8 mouse cellular contexts compared by ENCODE assay signal in the genomic region with DNA sequence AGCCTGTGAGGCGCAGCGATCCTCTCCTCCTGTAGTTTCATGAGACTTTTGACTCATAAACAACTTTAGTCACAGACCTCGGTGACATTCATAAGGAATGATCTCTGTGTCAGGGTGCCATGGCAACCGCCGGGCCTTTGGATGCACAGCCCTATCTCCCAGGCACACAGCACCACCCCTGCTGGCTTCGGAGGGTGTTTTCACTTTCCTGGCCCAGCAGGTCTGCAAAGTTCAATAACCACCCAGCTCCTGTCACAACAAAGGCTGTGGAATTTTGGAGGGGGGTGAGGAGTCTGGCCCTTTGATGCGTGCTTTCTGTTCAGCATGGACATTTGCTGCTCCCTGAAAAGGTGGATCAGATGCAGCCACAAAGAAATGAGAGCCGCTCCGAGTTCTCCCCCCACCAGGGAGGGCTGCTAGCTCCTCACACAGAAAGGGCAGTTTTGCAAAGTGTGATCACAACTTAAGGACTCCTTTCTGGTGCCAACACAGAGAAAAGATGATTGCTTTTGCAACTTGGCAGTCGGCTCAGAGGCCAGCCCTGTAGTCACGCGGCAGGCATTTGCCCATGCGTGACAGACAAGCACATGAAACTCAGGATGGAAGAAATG.
DNase-seq lines count a peak whose midpoint lies in the region; ATAC-seq lines count a peak whose summit lies in the region.

No protein-coding gene starts in this region.

- H3K4me1 ChIP-seq in forebrain, embryonic 10.5 days = peaks cover 29% of the 10 kb centered on the region
- peaks cover 9% of the 10 kb centered on the region; the same call in 1 of the 2 replicates for H3K4me1 ChIP-seq in kidney, embryonic 15.5 days
- peaks cover 41% of the 10 kb centered on the region for H3K4me1 ChIP-seq in midbrain, embryonic 10.5 days

- H3K4me2 ChIP-seq in kidney, embryonic 15.5 days = no peak overlapping the region

- peaks cover 20% of the 10 kb centered on the region for H3K27me3 ChIP-seq in forebrain, embryonic 10.5 days (ENCODE audit: poor library complexity, severe bottlenecking)
- H3K27me3 ChIP-seq in kidney, embryonic 15.5 days = no peaks in the 10 kb centered on the region
- H3K27me3 ChIP-seq in midbrain, embryonic 10.5 days (ENCODE audit: low read depth, poor library complexity, severe bottlenecking) = peaks cover 5% of the 10 kb centered on the region; the same call in 1 of the 2 replicates

- no peaks in the 10 kb centered on the region for H3K9me3 ChIP-seq in forebrain, embryonic 10.5 days
- no peaks in the 10 kb centered on the region for H3K9me3 ChIP-seq in kidney, embryonic 15.5 days (replicated peaks)
- no peaks in the 10 kb centered on the region for H3K9me3 ChIP-seq in midbrain, embryonic 10.5 days (replicated peaks)

- DNase-seq in lung, postnatal 10 days = peak; percentile 32
- DNase-seq in lung, adult 18-20 months = no peak
- peak; percentile 76 for DNase-seq in forebrain, embryonic 10.5 days (ENCODE audit: extremely low spot score, low spot score)
- DNase-seq in midbrain, embryonic 10.5 days (ENCODE audit: low spot score) = peak; percentile 88
- no peak for DNase-seq in urinary bladder, postnatal 36 days (ENCODE audit: low spot score in 2 of 2)
- DNase-seq in heart, postnatal 10 days = no peak
- DNase-seq in heart, adult 9 months (ENCODE audit: low spot score in 2 of 2) = no peak

- 10% methylated on average over 13 of the region's 13 CpGs for WGBS in forebrain, embryonic 10.5 days
- 23% methylated on average over 13 of the region's 13 CpGs for WGBS in kidney, embryonic 15.5 days
- WGBS in midbrain, embryonic 10.5 days = 4% methylated on average over 13 of the region's 13 CpGs

- no peaks in the 10 kb centered on the region for H3K36me3 ChIP-seq in forebrain, embryonic 10.5 days (replicated peaks)
- H3K36me3 ChIP-seq in kidney, embryonic 15.5 days = peaks cover 25% of the 10 kb centered on the region
- no peaks in the 10 kb centered on the region for H3K36me3 ChIP-seq in midbrain, embryonic 10.5 days

- peak overlapping the region; percentile 37 for H3K4me3 ChIP-seq in forebrain, embryonic 10.5 days
- no peak overlapping the region for H3K4me3 ChIP-seq in kidney, embryonic 15.5 days (replicated peaks)
- H3K4me3 ChIP-seq in midbrain, embryonic 10.5 days = peak overlapping the region; percentile 39

- peak overlapping the region; percentile 83 for H3K27ac ChIP-seq in forebrain, embryonic 10.5 days
- 0 out of 2 replicates have a peak overlapping the region, but pooled peaks have one; percentile 22 for H3K27ac ChIP-seq in kidney, embryonic 15.5 days
- H3K27ac ChIP-seq in midbrain, embryonic 10.5 days (replicated peaks) = peak overlapping the region; percentile 85

- intact Hi-C loops in heart, postnatal 10 days (cut with DNase I) = no loop called here

- no peak overlapping the region for H3K9ac ChIP-seq in kidney, embryonic 15.5 days

- ATAC-seq in kidney, embryonic 15.5 days (replicated peaks; ENCODE audit: low FRiP score) = peak; percentile 79

Comparison
In these comparisons a context has a peak if more than half of its experiments do, and no peak if none do; other contexts are left out.
1. DNase-seq: peak in lung, postnatal 10 days (single experiment), forebrain, embryonic 10.5 days (single experiment) and midbrain, embryonic 10.5 days (single experiment); none in lung, adult 18-20 months (0 of 2), urinary bladder, postnatal 36 days (0 of 2), heart, postnatal 10 days (0 of 2) and heart, adult 9 months (0 of 2).
2. H3K27ac ChIP-seq: peak in every context shown above with its lines; median percentile 85 in midbrain, embryonic 10.5 days; 83 in forebrain, embryonic 10.5 days; 22 in kidney, embryonic 15.5 days.